Mouse (Mus musculus) layer of hippocampus, postnatal 10 days (tissue): ENCODE measurements around the gene Npb. TPM values are rescaled to one million over a fixed set of nuclear protein-coding genes. Genes with fewer than 3 reads are reported as not detected.
"Not testable (repeated sequence)": the region's sequence is repeated elsewhere in the genome, so short reads cannot be mapped to it uniquely, and the experiment has no call there.

ENCODE experiments used
- DNase-seq, 2 experiments: peaks; one replicate each; pipeline ENCODE4 v3.0.0; 2021; ENCODE audit warnings: low spot score in 2 of 2
- total RNA-seq, 2 experiments: library from RNA; stranded (reverse); gene quantifications; 2 replicates each; pipeline ENCODE4 v1.2.3; 2021

Npb gene
- total RNA-seq, 2 experiments from 2014 or later, result 2.2 to 2.4 TPM

DNA sequence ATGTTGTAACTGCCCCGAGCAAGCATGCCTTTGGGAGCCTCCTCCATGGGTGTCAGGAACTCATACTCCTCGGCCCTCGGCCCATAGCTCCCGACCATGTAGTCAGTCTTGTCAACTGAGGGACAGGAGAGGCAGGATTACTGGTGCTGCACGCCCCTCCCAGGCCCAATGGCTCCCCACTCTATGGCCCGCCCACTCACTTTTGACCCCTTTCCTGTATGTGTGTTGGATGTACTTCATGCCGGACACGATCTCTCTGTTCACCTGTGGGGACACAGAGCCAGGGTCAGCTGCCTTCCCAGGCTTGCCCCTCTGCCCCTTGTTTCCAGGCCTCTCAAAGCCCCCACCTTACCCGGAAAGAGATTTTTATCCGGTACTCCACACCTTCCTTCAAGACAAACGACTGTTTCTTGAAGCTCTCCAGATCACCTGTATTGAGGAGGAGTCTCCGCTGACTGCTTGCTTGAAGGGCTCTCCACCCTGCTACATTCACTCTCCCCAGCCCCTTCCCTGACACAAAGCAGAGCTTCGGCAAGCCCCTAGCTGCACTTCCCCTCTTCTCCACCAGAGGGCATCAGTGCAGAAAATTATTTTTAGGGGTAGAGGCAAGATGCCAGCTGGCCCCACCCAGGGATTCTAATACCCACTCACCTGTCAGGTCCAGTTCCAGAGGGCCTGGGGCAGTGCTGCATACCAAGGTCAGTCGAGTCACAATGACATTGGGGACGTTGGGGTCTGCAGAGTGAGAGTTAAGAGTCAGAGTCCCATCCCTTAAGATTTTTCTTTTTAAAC, 28.8 kb upstream of the Npb start:
- DNase-seq, result peak; percentile 83 to 85

DNA sequence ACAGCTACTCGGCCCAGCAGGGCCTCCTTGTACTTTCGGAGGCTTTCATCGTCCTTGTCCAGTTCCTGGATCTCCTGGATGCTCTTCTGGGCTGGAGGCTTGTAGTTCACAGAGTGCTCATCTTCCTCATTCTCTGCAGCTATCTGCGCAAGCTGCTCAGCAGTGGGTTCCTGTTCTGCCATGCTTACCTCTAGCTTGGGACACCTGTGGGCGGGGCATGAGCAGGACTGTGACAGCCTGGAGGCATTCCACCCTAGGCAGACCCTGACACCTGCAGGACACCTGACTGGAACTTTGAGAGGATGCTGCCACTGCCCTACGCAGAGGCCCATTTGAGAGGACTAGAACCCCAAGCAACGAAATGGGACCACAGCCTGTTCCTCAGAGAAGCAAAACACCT, 28.1 kb upstream of the Npb start:
- DNase-seq, result no peak

DNA sequence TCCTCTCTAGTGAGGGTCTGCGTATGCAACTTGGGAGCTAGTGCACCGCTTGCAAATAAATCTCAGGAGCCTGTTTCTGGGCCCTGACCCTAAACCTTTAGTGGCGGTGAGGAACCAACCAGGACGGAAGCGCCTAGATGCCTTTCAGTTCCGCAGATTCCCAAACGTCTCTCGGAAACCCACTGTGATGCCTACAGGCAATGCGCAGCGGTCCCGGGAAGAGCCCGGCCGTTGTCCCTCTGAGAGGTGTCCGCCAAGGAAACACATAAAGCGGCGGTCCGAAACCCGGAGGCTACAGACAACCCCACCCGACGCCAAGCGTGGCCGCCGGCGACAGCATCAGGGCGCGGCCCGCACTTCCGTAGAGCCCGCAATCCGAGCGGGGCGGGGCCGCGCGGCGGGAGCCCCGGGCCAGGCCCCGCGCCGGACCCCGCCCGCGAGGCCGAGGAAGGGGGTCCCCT, 27.4 kb upstream of the Npb start:
- DNase-seq, result peak; percentile 45

DNA sequence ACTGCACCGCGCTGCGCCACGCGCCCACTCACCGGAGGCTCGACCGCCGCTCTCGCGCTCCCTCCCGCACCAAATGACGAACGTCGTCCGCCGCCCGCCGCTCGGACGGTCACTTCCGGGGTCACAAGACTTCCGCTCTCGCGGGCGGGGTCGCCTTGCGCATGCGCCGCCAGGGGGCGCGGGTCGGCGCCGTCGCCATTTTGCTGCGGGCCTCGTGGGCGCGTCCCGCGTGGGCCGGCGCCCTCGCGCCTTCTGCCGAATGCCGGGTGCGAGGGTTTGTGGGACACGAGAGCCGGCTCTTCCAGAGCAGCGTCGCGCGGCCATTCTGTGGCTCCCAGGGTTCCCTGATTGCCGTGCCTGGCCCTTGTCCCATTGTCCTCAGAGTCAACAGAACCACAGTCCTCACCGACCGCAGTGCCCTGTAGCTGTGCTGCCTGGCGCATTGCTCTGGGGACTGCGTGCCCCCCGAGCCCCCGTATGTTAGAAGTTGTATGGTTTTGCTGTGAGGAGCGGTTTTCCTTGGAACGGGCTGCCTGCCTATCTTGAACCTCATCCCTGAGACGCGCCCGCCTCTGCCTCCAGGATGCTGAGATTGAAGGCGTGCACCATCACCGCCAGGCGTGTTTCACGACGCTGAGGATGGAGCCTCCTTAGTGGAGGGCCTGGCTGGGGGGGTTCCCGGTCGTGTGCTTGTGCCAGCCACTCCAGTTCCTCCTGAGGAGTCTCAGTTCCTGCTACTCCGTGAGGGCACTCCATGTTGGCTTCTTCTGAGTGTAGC, 26.6 kb upstream of the Npb start, which contains the start of gene Arhgdia:
Arhgdia (minus strand) TSS at position 135 of the 778 bp plus-strand sequence.
- peak; percentile 88 to 92 for DNase-seq

DNA sequence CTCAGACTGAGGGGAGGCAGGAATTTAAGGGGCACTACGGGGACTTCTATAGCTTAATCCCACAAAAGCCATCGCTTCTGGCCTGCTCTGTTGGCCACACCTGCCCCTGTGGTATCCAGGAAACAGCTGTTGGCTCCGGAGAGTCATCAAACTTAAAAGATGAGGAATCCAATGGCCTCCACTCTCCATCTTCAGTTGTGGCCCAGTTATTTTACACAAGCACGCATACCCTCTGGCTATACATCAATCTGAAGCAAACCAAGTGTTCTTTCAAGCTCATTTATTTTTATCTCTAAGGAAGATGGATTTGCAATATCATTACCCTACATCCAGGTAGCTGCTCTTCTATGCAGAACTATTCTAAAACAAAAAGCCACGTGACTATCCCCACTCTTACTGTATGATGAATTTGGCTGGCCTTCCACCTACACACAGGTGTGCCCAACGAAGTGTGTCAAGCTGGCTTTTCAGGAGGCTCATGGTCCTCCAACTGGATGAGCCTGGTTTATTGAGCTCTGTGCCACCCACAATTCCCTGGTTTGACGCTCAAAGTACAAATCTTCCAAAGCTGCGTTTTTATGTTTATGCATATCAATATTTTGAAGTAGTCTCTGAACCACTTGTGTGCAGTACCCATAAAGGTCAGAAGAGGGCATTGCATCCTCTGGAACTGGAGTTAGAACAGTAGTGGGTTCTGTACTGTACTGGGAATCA, 25.9 kb upstream of the Npb start:
- DNase-seq, result no peak

DNA sequence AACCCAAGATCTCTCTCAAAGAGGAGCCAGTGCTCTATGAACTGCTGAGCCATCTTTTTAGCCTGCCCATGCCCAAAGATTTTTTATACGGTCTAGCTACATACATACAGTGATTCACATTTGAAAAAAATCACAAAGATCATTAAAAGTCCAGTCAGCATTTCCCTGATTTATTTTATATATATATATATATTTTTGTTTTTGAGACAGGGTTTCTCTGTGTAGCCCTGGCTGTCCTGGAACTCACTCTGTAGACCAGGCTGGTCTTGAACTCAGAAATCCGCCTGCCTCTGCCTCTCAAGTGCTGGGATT, 25.3 kb upstream of the Npb start:
- DNase-seq, result not testable (repeated sequence)

DNA sequence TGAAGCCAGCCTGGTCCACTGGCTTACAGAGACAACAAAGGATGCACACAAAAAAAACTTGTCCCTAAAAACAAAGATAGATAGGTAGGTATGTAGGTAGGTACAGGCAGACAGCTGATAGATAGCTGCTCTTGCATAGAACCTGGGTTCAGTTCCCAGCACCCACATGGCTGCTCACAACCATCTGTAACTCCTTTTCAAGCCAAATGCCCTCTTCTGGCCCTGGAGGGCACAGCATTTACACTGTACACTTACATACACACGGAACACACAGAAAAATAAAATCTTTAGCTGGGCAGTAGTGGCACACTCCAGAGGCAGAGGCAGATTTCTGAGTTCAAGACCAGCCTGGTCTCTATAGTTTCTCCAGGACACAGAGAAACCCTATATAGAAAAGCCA, 24.3 kb upstream of the Npb start:
- DNase-seq, result no peak

DNA sequence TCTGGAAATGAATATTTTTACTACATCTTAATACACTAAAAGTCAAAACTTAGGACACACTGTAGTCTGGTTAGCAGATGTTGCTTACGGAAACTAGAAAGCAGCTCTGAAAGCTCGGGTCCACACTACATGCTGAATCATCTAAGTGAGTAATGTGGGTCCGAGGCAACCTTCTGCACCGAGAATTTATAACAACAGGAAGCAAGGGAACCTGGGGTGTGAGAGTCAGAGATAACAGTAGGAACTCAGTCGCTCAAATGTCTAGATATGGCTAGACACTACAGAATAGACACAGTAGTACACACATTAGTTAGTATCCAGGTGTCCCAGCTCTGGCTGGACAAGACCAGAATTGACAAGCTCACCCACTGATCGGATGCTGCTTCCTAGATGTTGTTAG, 19.7 kb upstream of the Npb start:
- no peak for DNase-seq

DNA sequence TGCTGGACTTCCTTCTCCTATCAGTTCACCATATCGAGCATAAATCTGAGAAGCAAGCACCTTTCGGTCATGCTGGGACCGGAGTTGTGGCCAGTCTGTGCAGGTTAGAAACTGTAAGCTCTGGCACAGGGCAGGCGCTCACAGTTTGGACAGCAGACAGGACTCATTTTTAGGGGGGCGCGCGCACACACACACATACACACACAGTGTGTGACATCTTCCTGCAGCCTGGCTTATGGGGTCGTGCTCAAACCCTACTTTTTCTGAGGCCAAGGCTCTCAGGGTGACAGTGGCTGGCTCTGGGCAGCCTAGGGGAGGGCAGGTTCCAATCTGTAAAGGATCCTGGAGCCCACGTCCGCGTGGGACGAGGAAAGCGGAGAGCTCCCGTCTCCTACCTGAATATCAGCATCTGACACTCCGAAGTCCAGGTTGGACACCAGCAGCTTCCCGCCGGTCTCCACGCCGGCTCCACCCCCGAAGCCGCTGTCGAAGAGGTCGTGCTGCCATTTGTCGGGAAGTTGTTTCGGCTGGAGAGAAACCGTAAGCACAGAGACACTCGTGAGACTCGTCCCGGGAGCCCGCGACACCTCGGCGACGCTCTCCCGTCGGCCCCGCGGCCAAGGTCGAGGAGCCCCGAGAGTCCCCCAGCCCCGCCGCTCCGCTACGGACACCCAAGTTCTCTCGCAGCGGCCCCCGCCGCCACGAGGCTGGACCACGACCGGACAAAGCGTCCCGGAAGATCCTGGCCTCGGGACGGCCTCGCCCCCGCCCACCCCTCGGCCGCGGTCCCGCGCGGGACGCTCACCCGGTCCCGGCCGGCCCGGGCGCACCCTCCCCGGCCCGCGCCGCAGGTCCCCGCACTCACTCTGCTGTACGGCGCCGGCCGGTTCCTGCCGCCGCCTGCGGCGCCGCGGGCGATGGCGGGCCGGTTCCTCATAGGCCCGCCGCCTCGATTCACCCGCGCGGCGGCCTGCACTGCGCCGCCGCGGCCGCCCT, 10.7 kb upstream of the Npb start:
- DNase-seq, result peak in 1 of 2 experiments; percentile 31

DNA sequence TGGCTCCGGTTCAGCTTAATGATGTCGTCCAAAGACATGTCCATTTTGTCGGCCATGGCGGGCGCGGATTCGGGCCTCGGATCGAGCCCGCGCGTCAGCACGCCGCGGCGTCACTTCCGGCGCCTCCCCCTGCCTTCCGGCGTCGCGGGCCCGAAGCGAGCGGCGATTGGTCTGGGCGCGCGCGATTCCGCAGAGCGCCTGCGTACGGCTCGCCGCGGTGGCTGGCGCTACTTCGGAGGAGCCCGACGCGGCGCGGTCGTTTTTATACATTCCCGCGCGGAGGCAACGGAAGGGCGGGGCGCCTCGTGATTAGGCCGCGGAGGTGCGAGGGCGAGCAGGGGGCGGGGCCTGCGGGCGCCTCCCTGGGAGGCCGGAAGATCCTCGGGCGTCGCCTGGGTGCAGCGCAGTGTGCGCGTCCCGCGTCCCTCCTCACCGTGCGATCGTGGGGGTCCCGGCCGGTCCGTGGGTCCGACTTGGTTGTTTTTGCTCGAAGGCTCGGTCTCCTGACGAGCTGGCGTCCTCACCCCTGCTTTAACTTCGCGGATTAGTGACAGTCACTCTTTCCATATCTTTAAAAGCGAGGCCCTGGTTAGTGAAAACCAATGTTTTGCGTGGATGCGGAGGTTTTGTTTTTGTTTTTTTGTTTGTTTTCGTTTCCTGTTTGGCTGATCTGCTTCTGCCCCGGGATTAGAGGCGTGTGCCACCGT, 9.8 kb upstream of the Npb start, which contains the start of the genes Alyref and Anapc11:
Alyref (minus strand) TSS at position 83 of the 707 bp plus-strand sequence.
Anapc11 (plus strand) TSS at position 139 of the 707 bp plus-strand sequence.
- peak; percentile 87 to 93 for DNase-seq

DNA sequence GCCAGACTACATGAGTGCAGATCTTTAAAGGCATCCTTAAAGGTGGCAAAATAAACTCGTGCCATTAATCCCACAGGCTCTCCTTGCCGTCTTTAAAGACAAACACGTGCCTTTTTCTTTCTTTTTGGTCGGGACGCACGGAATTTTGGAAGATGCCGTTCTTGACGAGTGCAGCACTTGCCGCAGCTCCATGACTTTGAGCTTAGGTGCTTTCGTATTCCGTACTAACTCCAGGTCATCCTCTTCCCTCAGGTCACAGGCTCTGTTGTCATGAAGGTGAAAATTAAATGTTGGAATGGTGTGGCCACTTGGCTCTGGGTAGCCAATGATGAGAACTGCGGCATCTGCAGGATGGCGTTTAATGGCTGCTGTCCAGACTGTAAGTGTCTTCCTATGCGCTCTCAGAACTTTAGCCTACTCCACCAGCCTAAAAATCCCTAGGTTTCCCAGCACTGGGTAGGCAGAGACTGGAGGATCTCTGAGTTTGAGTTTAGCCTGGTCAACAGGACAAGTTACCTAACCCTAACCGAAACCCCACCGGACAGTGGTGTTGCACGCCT, 9.2 kb upstream of the Npb start:
- DNase-seq, result no peak

DNA sequence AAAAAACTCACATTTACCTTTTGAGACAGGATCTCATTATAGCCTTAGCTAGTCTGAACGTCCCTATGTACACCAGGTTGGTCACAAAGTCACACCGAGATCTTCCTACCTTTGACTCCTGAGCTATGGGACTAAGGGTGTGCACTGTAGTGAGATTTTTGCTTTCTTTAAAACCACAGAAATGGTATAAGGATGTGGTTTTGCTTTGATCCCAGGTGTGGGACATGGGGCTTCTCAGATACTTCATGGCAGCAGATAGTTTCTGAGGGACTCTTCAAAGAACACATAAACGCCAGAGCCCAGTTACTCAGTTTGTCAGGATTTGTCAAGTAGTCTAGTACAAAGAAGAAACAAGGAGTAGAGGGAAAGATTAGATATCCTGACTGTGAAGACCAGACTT, 7.6 kb upstream of the Npb start:
- DNase-seq, result no peak

DNA sequence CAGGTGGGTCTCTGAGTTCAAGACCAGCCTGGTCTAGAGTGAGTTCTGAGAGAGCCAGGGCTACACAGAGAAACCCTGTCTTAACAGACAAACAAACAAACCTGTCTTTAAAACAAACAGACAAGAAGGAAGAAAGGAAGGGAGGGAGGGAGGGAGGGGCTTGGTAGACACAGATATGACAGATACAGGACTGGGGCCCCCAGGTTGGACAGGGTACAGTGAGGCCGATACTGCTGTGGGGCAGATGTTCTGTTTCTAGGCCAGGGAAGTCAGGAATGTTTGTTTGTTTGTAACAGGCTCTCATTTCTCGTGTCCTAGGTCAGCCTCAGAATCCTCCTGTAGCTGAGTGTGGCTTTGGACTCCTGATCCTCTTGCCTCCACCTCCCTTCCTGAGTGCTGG, 4.7 kb upstream of the Npb start:
- no peak for DNase-seq

DNA sequence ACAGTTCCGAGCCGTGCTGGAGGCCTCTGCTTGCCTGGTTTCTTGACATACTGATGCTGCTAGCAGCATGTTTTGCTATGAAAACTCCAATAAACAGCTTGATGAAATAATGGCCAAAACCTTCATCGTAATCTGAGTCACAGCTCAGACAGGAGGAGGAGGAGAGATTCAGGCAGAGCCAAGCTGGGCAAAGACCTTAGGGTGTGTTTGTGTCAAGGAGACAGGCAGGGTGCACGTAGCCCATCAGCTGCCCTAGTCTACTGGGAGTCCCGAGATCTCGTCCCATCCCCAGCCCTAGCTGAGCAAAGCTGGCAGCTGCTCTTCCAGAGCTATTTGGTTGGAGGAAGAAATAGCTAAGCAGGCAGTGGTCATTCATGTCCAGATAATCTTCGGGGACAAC, 2.6 kb upstream of the Npb start:
- DNase-seq, result no peak

DNA sequence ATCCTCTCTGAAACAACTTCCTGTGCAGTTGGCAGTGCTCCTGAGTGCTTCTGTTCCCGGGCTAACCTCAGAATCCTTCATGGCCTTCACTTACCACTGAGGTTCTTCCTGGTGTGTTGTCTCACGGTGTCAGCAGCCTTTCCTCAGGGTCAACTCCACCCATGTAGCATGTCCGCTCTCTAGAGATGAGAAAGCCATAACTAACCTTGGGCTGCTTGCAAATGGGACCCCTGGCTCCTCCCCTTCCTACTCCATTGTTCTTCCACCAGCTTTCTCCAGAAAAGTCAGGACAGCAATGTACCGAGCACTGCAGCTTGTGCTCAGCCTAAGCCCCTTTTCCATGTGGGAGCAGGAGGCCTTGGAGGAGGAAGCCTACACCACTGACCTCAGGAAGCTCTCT, 1.5 kb upstream of the Npb start:
- DNase-seq, result no peak

DNA sequence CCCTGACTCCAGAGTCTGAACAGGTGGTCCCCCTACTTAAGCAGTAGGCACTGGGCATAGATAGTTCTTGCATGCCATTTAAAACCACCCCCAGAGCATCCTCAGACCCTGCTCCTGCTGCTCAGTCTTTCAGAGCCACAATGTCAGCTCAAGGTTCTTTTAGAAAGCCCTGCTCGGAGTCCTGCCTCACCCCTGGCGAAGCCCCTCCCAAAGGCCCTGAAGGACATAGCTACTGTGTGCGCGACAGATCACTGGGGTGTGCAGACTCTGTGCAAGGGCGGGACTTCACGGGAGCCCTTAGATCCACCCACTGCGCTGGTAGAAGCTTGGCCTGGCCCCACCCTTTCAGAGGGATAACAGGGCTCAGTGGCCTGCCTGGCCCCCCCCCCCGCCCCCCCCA, 973 bp downstream of the Npb start:
- DNase-seq, result no peak

DNA sequence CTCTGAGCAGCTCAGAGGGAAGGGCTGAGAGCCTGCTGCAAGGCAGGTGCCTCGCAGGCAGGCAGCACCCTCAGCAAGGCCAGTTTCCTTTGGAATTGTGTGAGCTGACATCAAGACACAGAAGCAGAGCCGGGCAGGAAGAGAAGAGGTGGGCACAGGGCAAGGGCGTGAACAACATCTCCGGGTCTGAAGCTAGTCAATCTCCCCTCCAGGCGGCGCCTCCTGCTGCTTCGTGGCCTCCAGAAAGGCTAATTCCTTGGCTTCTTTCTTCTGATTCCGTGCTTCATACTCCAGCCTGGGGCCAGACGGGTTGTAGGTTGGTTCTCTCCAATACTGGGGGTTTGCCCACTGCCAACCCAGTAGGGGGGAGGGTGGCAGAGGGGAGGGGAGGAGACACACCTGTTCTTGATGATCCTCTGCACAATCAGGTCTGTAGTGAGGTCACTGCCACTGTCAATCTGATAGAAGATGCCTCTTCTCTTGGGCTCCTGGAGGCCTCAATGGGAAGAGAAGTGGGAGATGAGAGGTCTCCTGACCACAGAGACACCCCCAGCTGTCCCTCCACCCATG, 2.3 kb downstream of the Npb start:
- no peak for DNase-seq

DNA sequence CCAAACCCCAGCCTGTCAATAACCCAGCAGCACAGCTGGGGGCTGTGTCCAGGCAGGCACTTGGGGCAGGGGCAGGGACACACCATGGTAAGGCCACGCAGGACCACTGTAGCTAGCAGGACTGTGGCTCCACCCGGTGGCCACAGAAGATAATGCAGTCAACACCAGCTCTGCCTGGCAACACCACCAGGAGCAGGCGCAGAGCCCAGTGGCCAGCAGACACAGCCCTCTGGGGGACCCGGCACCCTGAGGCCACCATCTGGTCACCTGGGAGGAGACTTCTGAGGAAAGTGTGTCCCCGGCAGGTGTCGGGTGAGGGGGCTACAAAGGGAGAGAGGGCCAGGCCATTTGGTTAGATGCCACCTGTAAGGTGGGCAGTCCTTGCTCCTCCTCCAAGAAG, 4.5 kb downstream of the Npb start:
- DNase-seq, result peak; percentile 82 to 83

DNA sequence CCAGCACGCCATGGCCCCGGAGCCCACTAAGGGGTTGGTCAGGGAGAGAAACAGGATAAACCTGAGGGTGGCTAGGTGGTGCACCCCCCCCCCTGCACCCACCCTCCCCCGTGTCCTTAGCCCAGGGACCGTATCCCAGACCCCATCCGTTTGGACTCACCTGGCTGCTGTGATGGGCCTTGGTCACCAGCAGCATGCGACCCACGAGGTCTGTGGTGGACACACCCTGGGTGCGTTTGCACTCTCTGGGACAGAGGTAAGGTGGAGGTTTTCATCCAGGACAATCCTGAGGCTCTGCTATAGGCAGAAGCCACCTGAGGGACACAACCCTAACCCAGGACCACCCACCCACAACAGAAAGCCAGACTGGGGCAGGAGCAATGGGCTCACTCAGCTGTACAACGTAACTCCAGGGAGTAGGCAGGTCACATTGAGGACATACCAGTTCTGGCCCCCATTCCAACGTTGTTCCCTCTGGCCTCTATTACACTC, 5.2 kb downstream of the Npb start:
- DNase-seq, result no peak
